Mouse (Mus musculus) MEL-GATA-1-ER (cell line): Measurements from ENCODE around the gene Azin2.

ENCODE experiments used
- DNase-seq: peaks from one replicate; pipeline ENCODE4 v3.0.0-alpha.2; 2012; ENCODE audit warnings: low read depth; ENCODE audit errors: extremely low read depth

Gene Azin2

GRCm38 (mm10) chr4:128978634-128979033, 16.4 kb upstream of the Azin2 start:
- no peak for DNase-seq

DNA sequence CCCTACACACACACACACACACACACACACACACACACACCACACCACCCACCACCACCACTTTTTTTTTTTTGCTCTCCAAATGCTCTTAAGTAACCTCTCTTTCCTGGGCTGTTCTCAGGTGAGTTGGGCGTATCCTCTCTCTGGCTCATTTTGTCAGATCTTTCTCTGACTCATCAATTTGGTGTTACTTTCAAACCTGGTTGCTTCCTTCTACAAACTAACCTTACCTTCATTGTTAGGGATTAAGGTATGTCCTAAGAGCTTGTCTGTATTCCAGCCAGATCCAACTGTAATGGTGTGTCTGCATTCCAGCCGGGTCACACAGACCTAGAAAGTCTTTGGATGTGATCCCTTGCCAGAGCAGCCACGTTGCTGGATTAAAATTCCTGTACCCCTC, 15.0 kb upstream of the Azin2 start:
- DNase-seq = no peak

GRCm38 (mm10) chr4:128976577-128976976, 14.3 kb upstream of the Azin2 start:
- DNase-seq = no peak

GRCm38 (mm10) chr4:128974677-128975076, 12.4 kb upstream of the Azin2 start:
- no peak for DNase-seq

DNA sequence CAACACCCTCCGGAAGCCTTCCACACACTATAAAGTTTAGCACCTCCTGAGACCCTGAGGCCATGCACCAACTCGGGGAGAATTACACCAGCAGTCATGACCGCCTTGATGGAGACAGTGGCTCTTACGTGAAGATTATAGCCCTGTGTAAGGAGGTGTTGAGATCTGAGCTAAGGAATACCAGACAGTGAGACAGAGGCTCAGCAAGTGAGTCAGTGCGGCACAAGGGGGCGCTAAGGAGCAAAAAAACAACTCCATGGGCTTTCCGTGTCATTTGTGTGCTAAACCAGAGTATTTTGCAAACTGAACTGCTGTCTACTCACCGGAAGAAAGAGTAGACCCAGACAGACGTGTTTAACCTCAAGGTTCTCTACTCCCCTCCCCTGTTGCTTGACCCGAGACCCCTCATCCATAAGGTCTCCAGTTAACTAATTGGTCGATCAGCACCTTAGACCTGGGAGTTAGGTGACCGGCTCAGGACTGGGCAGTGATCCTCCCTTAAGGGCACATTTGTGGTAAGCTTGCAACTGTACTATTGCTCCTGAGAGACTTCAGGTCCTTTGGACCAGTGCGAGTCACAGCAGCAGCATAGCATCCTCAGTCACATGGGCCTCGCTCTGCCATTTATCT, 8.9 kb upstream of the Azin2 start:
- DNase-seq = peak; percentile 55

GRCm38 (mm10) chr4:128970417-128970807, 8.2 kb upstream of the Azin2 start:
- no peak for DNase-seq

- no peak for DNase-seq
Measured at GRCm38 (mm10) chr4:128969607-128970416, 7.6 kb upstream of the Azin2 start.

DNA sequence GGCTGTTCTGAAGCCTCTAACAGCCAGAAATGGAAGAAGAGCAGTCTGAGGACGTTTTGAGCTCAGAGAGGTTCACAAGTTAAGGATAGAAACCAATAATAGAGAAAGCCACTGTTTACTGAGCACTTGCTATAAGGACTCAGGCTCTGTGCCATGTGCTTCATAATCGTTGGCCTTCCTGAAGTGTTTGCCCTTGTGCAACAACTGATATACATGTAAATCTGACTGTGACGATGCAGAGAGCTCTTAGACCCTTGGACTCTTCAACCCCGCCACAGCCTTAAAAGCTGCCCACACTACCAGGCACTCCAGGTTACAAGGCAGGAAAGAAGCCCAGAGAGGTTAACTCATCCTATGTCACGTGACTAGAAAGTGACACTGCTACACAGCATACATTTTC, 6.8 kb upstream of the Azin2 start:
- DNase-seq = no peak

DNA sequence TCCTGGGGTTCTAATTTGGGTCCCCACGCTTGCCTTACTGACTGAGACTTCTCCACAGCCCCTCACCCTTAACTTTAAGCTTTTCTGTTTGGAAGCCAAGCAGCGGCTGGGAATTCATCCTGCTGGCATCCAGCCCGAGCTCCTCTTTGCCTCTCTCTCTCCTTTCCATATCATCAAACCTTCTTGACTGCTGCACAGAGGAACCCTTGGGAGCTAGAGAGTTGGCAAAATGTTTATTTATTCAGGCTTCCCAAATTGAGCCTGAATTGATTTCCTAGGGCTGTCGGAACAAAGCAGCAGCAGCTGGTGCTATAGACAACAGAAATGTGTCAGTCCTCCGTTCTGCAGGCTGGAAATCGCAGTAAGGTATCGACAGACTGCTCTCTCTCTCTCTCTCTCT, 4.5 kb upstream of the Azin2 start:
- DNase-seq = no peak

DNA sequence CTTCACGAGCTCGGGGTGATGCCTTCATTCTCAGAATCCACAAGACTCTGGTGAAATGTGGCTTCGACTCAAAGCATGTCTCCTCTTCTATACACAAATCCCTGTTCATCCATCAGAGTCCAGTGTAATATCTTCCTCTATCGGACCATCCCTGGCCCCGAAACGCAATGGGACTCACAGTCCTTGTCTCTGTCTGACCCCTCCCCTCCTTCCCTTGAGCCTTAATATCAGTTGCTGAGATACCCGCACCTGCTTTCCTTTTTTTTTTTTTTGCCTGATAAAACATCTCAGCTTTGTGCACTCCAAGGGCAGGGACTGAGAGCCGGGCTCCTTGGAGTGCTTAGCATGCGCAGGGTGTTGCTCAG, 666 bp upstream of the Azin2 start:
- DNase-seq = no peak

DNA sequence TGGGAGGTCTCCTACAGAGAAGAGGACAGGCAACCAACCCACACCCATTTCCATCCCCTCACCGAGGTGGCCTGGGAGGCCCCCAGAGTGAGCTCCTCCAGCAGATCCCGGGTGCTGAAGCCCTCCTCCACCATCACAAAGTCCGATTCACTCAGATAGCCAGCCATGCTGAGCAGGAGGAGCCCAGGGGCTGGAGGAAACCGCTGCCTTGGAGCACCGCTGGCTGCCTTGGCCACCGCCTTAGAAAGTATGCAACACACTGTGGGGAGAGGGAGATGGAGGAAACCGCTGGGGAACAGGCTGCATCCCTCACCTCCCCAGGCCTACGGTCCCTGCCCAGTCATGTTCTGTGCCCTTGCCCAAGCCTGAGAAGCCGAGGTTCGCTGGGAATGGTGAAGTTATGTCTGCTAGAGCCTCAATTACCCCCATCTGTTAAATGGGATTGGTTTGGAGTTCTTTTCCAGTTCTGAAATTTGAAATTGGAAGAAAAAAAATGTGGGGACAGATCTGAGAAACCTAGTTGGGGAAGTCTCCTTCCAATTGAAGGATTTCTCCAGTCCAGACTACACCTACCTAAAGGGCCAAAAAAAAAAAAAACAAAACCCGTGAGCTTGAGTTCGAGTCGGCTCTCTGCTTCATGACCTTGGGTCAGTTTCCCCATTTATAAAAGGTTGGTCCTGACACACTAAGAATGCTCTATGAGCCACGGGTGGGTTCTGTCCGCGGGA, 777 bp downstream of the Azin2 start:
- no peak for DNase-seq

DNA sequence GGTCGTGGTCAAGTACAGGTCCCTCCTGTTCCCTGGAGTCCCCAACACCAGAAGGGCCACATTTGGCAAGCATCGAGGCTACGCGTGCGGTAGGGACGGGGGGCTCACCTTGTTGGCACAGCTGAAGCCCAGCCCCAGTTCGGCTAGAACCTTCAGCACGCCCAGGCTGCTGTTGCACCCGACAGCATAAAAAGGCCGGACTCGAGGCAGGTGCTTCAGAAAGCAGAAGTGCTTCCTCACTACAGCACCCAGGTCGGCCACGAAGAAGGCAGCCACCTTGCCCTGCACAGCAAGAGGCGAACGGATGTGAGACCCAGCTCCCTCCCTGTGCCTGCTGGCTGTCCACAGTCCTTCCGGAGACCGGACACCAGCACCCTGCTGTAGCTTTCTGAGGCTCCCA, 2.6 kb downstream of the Azin2 start:
- DNase-seq = no peak

- DNase-seq = no peak
Measured at GRCm38 (mm10) chr4:128958849-128959248, 3.4 kb downstream of the Azin2 start.

GRCm38 (mm10) chr4:128958156-128958555, 4.1 kb downstream of the Azin2 start:
- no peak for DNase-seq

GRCm38 (mm10) chr4:128957155-128957911, 4.9 kb downstream of the Azin2 start:
- DNase-seq = peak; percentile 59

GRCm38 (mm10) chr4:128953851-128954250, 8.4 kb downstream of the Azin2 start:
- DNase-seq = no peak

- no peak for DNase-seq
Measured at GRCm38 (mm10) chr4:128950461-128950860, 11.8 kb downstream of the Azin2 start.

DNA sequence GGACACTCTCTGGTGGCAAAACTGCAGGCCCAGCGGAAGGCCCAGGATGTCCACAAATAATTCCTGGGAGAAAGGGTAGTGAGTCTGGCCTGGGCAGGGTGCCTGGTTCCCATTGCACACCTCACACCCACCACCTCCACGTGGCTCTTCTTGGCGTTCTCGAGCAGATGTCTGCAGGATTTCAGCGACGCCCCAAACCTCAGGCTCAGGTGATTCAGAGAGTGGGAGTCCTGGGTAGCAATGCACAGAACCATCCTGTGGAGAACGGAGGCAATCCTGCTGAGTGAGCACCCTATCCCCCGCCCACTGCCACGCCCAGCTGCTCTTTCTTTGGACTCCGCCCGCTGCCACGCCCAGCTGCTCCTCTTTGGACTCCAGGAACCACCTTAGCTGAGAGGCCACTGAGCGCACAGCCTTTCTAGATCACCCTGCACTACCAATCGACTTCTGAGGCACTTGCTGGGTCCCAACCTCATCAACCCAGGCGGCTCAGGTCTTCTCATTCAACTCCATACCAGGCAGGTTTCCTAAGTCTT, 12.7 kb downstream of the Azin2 start:
- DNase-seq = peak; percentile 32

- peak; percentile 84 for DNase-seq
Measured at GRCm38 (mm10) chr4:128948137-128948674, 14.0 kb downstream of the Azin2 start.

- DNase-seq = peak; percentile 70
Measured at GRCm38 (mm10) chr4:128947326-128947933, 14.8 kb downstream of the Azin2 start.

DNA sequence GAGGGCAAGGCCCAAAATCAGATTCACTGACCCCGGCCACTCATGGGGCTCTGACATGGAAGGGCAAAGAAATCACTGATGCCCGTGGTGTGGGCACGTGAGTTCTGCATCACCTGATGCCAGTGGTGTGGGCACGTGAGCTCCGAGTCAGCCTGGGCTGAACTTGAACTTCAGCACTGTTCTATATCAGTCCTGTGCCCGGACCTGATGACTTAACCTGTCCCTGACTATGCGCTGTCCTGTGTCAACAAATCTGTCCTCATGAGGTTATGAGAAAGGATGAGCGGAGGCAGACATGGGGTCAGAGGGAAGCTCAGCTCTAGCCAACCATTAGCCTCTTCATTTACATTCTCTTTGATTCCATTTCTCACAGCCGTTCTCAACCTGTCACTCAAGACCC, 15.5 kb downstream of the Azin2 start:
- no peak for DNase-seq
